ENCODE assay signal across 11 mouse cellular contexts in the genomic region with DNA sequence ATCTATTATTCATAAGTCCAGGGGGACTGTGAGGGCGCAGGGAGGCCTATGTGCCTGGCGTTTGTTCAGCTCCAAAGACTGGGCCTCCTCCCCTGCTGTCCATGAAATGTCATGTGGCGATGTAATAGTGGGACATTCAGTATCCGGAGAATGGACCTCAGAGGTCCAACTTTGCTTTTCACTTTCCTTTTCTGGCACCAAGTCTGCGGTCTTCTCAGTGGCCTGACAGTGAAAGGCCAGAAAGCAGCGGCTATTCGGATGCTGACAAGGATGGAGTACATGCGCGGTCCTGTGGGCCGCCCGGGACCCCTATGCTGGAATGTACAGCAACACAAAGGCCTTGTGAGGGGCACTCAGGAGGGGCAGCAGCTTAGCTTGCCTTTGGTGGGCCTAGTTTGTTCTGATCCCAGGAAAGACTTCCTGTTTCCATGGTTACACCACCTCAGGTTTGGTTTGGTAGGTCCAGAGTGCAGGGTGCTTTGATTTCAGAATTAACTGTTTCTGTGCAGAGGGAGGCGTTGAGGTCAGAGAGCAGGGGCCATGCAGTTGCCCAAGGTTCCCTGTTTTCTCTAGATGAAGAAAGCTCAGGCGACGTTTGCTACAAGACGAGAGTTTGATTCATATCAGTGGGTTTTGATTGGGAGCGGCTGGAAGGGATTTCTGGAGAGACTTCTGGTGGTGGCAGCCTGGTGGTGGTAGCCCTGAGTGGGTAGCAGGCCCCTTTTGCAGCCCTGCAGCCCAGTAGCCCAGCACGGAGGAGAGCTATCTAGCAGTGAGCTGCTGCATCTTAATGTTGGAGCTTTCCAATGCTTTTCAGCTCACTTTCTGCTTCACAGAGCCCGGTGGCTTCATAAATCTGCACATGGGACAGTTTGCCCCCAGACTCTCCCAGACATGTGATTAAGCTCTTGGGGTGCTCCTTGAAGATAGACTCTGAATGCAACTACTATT. TPM values are rescaled to one million over a fixed set of nuclear protein-coding genes. Genes with fewer than 3 reads are reported as not detected.
DNase-seq lines count a peak whose midpoint lies in the region; ATAC-seq lines count a peak whose summit lies in the region.
"Had no signal": no experiment of that assay in that cellular context is flagged by ENCODE, and none has a peak within 500 bp of the region (broad histone marks: within the 10 kb centered on the region; RNA-seq: fewer than 3 reads in every experiment).

No protein-coding gene starts in this region.

- H3K9me3 ChIP-seq in kidney, embryonic 14.5 days (ENCODE audit: control insufficient read depth, low read length), result no peaks in the 10 kb centered on the region
- no peaks in the 10 kb centered on the region for H3K9me3 ChIP-seq in forebrain, embryonic 11.5 days (ENCODE audit: control insufficient read depth, low read length)
- H3K9me3 ChIP-seq in limb, embryonic 12.5 days, result no peaks in the 10 kb centered on the region
- H3K9me3 ChIP-seq in neural tube, embryonic 13.5 days, result no peaks in the 10 kb centered on the region
- H3K9me3 ChIP-seq: liver, embryonic 15.5 days had no signal

- peak overlapping the region; percentile 15 for H3K4me2 ChIP-seq in kidney, embryonic 14.5 days (replicated peaks; ENCODE audit: low read depth, low read length)
- no peak overlapping the region for H3K4me2 ChIP-seq in forebrain, embryonic 11.5 days (ENCODE audit: low read depth, low read length, severe bottlenecking)
- peak overlapping the region; percentile 42 for H3K4me2 ChIP-seq in limb, embryonic 12.5 days
- H3K4me2 ChIP-seq in neural tube, embryonic 13.5 days, result peak overlapping the region; percentile 12
- H3K4me2 ChIP-seq: heart, embryonic 11.5 days; liver, embryonic 15.5 days had no signal

- peak overlapping the region; percentile 84; the same call in 1 of the 2 replicates for H3K27ac ChIP-seq in kidney, embryonic 14.5 days (ENCODE audit: low read depth, low read length)
- H3K27ac ChIP-seq in forebrain, embryonic 11.5 days (ENCODE audit: low read depth, low read length), result peak overlapping the region; percentile 86
- H3K27ac ChIP-seq in limb, embryonic 12.5 days, result peak overlapping the region; percentile 93
- H3K27ac ChIP-seq in neural tube, embryonic 13.5 days (replicated peaks), result peak overlapping the region; percentile 75
- H3K27ac ChIP-seq: liver, embryonic 15.5 days had no signal

- peak; percentile 41; the same call in 1 of the 2 replicates for ATAC-seq in kidney, embryonic 14.5 days (ENCODE audit: low FRiP score, low TSS enrichment)
- ATAC-seq in forebrain, embryonic 11.5 days (replicated peaks; ENCODE audit: low FRiP score), result peak; percentile 84
- 0 out of 2 replicates have a peak, but pooled peaks have one; percentile 29 for ATAC-seq in limb, embryonic 12.5 days (ENCODE audit: insufficient number of reproducible peaks, insufficient read depth, low FRiP score, low TSS enrichment, low read depth)
- ATAC-seq in neural tube, embryonic 13.5 days (ENCODE audit: low read depth), result peak; percentile 91

- no peaks in the 10 kb centered on the region for H3K36me3 ChIP-seq in kidney, embryonic 14.5 days (ENCODE audit: control insufficient read depth, insufficient read depth, low read length)
- H3K36me3 ChIP-seq in forebrain, embryonic 11.5 days (ENCODE audit: control insufficient read depth, insufficient read depth, low read length), result no peaks in the 10 kb centered on the region
- H3K36me3 ChIP-seq in limb, embryonic 12.5 days, result peaks cover 4% of the 10 kb centered on the region; the same call in 1 of the 2 replicates
- no peaks in the 10 kb centered on the region for H3K36me3 ChIP-seq in neural tube, embryonic 13.5 days
- H3K36me3 ChIP-seq: liver, embryonic 15.5 days had no signal

- no peak for DNase-seq in kidney, adult 9 months
- peak; percentile 73 for DNase-seq in forebrain, embryonic 11.5 days (ENCODE audit: low spot score)
- no peak for DNase-seq in retina, embryonic 14.5 days (ENCODE audit: low spot score)
- DNase-seq in layer of hippocampus, adult 8-10 months (ENCODE audit: low spot score in 2 of 2), result no peak
- no peak for DNase-seq in thymus, adult 18-20 months

- H3K9ac ChIP-seq in kidney, embryonic 14.5 days (ENCODE audit: low read depth, low read length), result peak overlapping the region; percentile 13; the same call in 1 of the 2 replicates
- peak overlapping the region; percentile 30 for H3K9ac ChIP-seq in forebrain, embryonic 11.5 days (ENCODE audit: low read length)
- peak overlapping the region; percentile 8; the same call in 1 of the 2 replicates for H3K9ac ChIP-seq in limb, embryonic 12.5 days (replicated peaks)
- peak overlapping the region; percentile 42 for H3K9ac ChIP-seq in neural tube, embryonic 13.5 days
- H3K9ac ChIP-seq: liver, embryonic 15.5 days had no signal

- no peak overlapping the region for H3K4me3 ChIP-seq in kidney, embryonic 14.5 days (ENCODE audit: low read length)
- H3K4me3 ChIP-seq in forebrain, embryonic 11.5 days (ENCODE audit: low read depth, low read length), result no peak overlapping the region
- H3K4me3 ChIP-seq in limb, embryonic 12.5 days (replicated peaks), result no peak overlapping the region
- H3K4me3 ChIP-seq in neural tube, embryonic 13.5 days, result no peak overlapping the region
- H3K4me3 ChIP-seq: liver, embryonic 15.5 days had no signal

- peaks cover 57% of the 10 kb centered on the region for H3K4me1 ChIP-seq in kidney, embryonic 14.5 days (ENCODE audit: control insufficient read depth, insufficient read depth, low read length)
- H3K4me1 ChIP-seq in forebrain, embryonic 11.5 days (replicated peaks; ENCODE audit: control insufficient read depth, insufficient read depth, low read length), result peaks cover 25% of the 10 kb centered on the region
- H3K4me1 ChIP-seq in limb, embryonic 12.5 days (replicated peaks), result peaks cover 79% of the 10 kb centered on the region
- H3K4me1 ChIP-seq in neural tube, embryonic 13.5 days (replicated peaks), result peaks cover 61% of the 10 kb centered on the region
- H3K4me1 ChIP-seq: liver, embryonic 15.5 days had no signal

- 21% methylated on average over 18 of the region's 18 CpGs for WGBS in kidney, embryonic 14.5 days
- WGBS in forebrain, embryonic 11.5 days, result 8% methylated on average over 18 of the region's 18 CpGs
- 23% methylated on average over 18 of the region's 18 CpGs for whole genome bisulfite sequencing in limb, embryonic 12.5 days
- WGBS in neural tube, embryonic 13.5 days, result 10% methylated on average over 18 of the region's 18 CpGs

- no peaks in the 10 kb centered on the region for H3K27me3 ChIP-seq in kidney, embryonic 14.5 days (ENCODE audit: control insufficient read depth, insufficient read depth, low read length)
- H3K27me3 ChIP-seq in forebrain, embryonic 11.5 days (ENCODE audit: control insufficient read depth, insufficient read depth, low read length), result no peaks in the 10 kb centered on the region
- H3K27me3 ChIP-seq in limb, embryonic 12.5 days, result no peaks in the 10 kb centered on the region
- no peaks in the 10 kb centered on the region for H3K27me3 ChIP-seq in neural tube, embryonic 13.5 days

RNA-seq across cellular contexts. Expression of a gene that starts 12.1 kb away (rescaled TPM):
- 6.8 and 9.2 TPM in 2 replicates for polyA plus RNA-seq in kidney, embryonic 14.5 days (2014; fragmentation: Nextera tagmentation; extraction: Ambion mirVana)
- 7.2 and 7.8 TPM in 2 replicates for polyA plus RNA-seq in forebrain, embryonic 11.5 days (2014; fragmentation: Nextera tagmentation; extraction: Ambion mirVana)
- 13.5 and 15.5 TPM in 2 replicates for polyA plus RNA-seq in limb, embryonic 12.5 days (2016; fragmentation: Nextera tagmentation; extraction: Ambion mirVana)
- polyA plus RNA-seq in neural tube, embryonic 13.5 days (2015; fragmentation: Nextera tagmentation; extraction: Ambion mirVana), result 2.0 and 2.1 TPM in 2 replicates
- 1 to 10 TPM; 3.0 to 4.5 (median 3.5) TPM for total RNA-seq in layer of hippocampus, adult 8-10 months (2022)

RNA-seq across cellular contexts. Expression of a gene that starts 56.6 kb away (rescaled TPM):
- 0.99 and 1.4 TPM in 2 replicates for polyA plus RNA-seq in kidney, embryonic 14.5 days (2014; fragmentation: Nextera tagmentation; extraction: Ambion mirVana)
- 0.52 TPM in 1 of 2 replicates, not detected in the other for polyA plus RNA-seq in forebrain, embryonic 11.5 days (2014; fragmentation: Nextera tagmentation; extraction: Ambion mirVana)
- 0.22 TPM in 1 of 2 replicates, not detected in the other for polyA plus RNA-seq in limb, embryonic 12.5 days (2016; fragmentation: Nextera tagmentation; extraction: Ambion mirVana)
- not detected in 2 replicates for polyA plus RNA-seq in neural tube, embryonic 13.5 days (2015; fragmentation: Nextera tagmentation; extraction: Ambion mirVana)
- not detected for total RNA-seq in layer of hippocampus, adult 8-10 months (2022)
- polyA plus RNA-seq: small intestine, adult 2 months had no signal

Comparison
In these comparisons a context has a peak if more than half of its experiments do, and no peak if none do; other contexts are left out.
1. ATAC-seq: peak in every context shown above with its lines; median percentile 91 in neural tube, embryonic 13.5 days; 84 in forebrain, embryonic 11.5 days; 41 in kidney, embryonic 14.5 days; 29 in limb, embryonic 12.5 days.